Mouse (Mus musculus): Measurements from ENCODE around the gene Hoxd11.

The Hoxd11 gene

DNA sequence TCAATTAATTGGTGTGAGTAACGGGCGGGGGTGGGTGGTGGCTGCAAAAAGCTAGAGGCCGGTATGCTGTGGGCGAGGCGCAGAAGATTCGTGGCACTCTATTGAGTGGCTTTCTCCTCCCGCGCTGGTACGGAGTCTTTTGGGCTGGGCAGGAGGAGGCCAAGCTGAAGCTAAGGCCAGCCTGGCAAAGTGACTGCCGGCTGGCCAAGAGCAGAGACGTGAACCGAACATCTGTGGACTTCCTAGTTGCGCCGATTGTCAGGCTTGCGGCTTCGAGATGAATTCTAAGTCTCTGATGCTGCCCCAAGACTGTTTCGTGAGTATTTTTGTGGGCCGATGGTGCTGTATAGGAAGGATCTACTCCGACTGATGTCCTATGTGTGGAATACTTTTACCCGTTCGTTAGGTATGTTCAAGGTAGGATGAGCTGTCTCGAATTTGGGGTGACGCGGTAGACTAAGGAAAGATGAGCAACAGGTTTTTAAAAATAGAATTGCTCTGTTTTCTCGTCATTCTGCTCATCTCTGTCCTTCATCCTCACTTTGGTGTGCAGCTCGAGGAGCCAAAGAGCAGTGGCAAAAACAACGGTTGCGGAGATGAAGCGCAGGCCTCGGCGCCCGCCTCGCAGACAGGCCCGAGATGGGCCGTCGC, 12.0 kb upstream of the Hoxd11 start:
- DNase-seq, result no peak

DNA sequence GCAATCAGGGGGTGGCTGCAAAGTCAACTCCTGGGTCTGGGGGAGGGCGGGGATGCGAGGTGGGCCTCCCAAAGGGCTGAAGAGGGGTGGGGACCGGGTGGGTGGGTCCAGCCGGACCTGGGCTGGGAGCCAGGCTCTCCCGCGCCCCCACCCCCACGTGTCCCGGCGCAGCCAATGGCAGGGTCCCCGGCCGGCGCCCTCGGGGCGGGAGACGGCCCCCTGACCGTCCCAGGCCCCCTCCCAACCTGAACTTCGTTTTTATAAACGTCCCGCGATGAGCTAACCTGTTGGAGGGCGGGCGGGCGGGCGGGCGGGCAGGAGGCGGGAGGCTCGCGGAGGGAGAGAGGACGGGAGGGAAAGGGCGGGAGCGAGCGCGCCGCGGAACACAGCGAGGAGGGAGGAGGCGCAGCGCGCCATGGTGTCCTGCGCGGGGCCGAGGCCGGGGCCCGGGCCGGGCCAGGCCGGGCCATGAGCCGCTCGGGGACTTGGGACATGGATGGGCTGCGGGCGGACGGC, 11.5 kb upstream of the Hoxd11 start, which contains the start of gene Hoxd13:
Hoxd13 (plus strand) TSS at position 469 of the 516 bp plus-strand sequence.
- DNase-seq, result no peak

DNA sequence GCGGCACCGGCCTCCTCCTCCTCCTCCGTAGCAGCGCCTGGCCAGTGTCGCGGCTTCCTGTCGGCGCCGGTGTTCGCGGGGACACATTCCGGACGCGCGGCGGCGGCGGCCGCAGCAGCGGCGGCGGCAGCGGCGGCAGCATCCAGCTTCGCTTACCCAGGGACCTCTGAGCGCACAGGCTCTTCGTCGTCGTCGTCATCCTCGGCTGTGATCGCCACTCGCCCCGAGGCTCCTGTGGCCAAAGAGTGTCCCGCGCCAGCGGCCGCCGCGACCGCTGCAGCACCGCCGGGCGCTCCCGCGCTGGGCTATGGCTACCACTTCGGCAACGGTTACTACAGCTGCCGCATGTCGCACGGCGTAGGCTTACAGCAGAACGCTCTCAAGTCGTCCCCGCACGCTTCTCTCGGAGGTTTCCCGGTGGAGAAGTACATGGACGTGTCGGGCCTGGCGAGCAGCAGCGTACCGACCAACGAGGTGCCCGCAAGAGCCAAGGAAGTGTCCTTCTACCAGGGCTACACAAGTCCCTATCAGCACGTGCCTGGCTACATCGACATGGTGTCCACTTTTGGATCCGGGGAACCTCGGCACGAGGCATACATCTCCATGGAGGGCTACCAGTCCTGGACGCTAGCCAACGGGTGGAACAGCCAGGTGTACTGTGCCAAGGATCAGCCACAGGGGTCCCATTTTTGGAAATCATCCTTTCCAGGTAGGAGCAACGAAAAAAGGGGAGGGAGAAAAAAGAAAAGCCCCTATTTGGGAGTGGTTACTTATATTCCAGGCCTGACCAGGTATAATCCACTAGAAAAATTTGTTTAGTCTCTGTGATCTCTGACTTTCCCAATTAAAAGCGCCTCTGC, 10.8 kb upstream of the Hoxd11 start:
- DNase-seq, result no peak

DNA sequence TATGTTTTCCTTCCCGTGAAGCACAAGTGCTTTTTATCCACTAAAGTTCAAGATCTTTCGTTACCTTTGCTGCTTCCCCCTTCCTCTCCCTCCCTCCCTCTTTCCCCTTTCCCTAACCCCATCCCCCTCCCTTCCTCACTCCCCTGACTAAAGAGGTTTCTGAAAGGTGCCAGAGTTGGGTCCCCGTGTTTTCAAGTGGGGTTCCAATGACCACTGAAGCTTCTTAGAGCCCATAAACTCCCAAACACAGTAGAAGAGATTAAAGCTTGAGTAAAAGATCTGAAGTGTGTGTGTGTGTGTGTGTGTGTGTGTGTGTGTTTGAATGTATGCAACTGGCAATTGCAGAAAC, 10.2 kb upstream of the Hoxd11 start:
- no peak for DNase-seq

DNA sequence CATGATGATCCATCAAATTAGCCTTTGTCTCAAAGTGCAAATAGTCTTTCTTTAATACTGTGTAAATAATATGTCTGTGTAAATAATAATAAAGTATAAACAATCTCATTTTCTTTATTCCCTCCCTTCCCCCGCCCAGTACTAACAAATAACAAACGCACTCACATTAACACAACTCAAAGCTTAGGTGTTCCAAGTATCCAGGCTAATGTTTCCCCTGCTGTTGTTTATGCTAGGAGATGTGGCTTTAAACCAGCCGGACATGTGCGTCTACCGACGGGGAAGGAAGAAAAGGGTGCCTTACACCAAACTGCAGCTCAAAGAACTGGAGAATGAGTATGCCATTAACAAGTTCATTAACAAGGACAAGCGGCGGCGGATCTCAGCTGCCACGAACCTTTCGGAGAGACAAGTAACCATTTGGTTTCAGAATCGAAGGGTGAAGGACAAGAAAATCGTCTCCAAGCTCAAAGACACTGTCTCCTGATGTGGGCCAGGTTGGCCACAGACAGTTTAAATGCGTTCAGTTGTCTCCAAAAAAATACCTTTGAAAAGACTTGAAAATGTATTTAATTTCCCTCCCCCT, 9.6 kb upstream of the Hoxd11 start:
- no peak for DNase-seq

DNA sequence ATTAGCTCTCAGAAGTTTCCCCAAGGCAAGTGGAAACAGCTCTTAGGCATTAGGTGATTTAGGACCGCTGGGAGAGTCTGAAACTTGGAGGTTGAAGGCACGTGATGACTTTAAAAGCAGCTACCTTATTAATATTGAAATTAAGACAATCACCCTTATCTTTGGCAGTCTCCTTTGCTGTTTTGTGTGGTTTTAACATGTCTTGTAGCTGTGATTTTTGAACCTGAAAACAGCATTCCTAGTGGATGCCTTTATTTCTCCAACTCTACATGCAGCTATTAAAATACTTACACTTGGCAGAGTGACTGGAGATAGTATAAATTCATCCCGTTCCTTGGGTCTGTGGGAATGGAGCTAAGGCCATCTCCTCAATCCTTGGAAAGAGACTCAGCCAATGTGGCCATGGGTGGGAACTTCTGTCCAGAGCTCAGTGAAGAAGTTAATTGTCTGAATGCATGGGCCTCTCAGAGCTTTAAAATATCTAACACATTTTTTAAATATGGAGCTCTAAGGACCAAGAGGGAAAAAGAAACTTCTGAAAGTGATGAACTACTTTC, 8.6 kb upstream of the Hoxd11 start:
- no peak for DNase-seq

DNA sequence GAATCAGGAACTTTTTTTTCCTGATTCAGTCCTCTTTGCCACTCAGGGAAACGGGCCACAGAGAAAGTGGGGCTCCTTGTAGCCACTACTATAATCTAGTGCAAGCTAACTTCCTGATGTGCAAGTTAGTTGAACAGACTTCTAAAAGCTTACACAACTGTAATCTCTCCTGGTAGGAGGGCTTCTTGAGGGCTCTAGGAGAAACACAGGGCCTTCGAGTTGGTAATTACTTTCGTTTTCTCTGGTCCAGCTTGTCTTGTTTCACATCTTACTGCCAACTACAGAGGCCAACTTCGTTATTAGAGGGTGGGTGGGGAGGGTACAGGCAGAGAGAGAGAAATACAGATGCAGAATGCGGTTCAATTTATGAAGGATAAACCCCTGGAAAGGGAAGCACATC, 7.5 kb upstream of the Hoxd11 start:
- DNase-seq, result no peak

DNA sequence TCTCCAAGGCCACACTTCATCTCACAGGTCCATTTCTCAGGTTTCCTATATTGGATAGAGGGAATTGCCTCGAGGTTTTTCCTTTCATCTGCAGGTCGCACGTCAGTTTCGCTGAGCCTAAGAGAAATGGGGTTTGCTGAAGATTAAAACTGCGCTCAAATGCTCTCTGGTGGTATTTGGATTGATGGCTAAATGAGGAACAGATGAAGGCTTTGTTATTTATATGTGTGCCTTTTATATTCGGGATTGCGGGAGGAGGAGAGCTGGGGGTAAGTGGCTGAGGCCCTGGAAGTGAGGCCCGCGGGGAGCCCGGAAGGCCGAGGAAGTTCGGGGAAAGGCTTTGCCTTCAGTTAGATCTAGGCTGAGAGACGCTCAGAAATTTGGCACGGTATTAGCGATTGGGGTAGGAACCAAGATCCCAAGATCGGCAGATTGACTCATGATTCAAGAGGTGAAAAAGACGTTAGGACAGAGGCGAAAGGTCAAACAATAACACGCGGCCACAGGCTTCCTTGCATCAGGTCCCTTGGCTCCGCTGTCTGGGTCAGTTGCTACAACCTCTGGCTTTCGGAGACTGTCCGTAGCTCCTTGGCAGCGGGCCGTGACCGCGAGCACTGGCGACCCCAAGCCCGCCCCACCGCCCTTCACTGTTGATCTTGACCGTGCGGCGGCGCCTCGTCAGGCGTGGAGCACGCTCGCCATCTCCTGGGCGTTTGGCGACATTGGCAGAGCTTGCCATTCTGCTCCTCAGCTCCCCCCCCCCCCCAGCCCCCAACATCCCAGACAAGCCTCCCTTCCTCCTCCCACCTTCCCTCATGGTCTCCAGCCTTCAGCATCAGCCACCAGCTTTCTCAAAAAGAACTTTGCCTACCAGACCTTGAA, 6.6 kb upstream of the Hoxd11 start:
- DNase-seq, result no peak

DNA sequence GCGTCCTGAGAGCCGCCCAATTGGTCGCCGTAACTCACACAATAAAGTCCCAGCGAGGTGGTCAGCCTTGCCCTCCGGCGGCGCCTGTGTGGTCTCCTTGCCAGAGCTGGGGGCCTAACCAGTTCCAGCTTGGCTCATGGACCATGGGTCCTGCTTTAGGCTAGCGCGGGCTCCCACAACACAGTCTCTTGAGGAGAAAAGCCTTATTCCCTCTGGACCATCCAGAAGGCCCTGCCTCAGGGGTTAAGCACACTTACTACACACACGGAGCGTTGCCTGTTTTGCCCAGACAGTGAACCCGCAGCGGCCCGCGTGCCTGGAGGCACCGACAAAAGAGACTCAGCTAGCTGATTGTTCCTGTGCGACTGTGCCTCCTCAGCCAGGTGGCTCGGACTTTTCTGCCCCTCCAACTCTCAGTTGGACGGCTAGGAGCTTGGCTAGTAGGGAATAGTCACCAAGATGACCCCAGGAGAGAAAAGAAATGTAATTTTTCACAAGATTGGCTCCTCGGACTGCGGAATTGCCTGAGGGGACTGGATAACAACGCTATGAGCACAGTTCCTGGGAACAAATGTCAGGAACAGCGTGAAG, 5.4 kb upstream of the Hoxd11 start:
- no peak for DNase-seq

DNA sequence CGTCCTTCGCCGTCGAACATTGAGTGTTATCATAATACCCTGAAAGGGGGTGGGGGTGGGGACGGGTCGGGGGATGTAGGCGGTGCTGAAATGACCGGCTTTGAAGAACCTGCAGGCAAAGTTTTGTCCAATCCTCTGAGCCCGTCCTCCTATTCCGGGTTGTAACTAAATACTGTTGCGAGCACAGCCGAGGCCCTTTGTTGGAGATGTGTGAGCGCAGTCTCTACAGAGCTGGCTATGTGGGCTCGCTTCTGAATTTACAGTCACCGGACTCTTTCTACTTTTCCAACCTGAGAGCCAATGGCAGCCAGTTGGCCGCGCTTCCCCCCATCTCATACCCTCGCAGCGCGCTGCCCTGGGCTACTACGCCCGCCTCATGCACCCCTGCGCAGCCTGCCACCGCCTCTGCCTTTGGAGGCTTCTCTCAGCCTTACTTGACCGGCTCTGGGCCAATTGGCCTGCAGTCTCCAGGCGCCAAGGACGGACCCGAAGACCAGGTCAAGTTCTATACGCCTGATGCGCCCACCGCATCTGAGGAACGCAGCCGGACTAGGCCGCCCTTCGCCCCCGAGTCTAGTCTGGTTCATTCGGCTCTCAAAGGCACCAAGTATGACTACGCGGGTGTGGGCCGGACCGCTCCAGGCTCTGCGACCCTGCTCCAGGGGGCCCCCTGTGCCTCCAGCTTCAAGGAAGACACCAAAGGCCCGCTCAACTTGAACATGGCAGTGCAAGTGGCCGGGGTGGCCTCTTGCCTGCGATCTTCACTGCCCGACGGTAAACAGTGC, 4.3 kb upstream of the Hoxd11 start, which contains the start of gene Hoxd12:
Hoxd12 (plus strand) TSS at position 133 of the 785 bp plus-strand sequence.
- DNase-seq, result no peak

DNA sequence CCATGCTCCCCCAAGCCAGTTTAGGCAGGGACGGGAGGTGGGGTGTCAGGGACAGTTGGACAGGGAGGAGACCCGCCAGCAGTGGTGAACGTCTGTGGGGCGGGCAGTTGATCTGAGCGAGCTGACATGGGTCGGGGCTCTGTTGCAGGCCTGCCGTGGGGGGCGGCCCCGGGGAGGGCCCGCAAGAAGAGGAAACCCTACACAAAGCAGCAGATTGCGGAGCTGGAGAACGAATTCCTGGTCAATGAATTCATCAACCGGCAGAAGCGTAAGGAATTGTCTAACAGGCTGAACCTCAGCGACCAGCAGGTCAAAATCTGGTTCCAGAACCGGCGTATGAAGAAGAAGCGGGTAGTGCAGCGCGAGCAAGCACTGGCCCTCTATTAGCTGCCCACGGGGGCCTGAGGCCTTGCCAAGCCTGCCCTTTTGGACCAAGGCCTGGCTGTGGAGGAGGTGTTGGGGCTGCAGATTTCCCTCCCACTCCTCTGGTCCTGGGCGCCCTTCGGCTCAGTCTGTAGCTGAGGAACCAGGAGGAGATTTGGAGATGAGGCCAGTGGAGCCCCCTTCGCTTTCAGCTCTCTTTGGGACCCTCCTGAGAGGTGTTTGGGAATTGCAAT, 3.6 kb upstream of the Hoxd11 start:
- no peak for DNase-seq

DNA sequence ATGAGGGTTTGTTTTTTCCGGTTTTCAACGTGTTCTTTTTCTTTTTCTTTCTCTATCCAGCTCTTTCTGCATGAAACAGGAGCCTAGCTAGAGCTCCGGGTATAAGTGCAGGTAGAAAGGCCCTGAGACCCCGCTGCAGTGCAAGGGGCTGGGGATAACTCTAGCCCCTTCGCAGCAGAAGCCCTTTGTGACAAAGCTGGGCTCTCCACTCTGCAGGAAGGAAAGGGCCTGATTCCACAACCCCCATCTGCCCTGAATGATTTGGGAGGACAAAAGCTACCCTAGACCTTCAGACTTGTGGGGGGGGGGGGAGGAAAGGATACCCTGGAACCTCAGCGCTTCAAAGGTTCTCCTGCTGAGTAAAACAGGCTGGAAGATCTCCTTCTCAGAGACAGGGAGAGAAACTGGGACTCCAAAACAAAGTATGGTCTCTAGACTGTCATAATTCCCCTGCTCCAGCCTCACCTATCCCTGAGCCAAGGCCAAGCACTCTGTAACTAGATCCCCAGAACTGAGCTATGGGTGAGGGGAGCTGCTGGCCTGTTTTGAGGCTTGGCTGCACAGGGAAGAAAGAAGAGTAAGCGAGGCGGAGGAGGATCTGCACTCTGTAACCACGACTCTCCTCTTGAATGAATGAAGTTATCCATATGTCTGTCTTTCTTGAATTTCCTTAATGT, 2.8 kb upstream of the Hoxd11 start:
- DNase-seq, result no peak

DNA sequence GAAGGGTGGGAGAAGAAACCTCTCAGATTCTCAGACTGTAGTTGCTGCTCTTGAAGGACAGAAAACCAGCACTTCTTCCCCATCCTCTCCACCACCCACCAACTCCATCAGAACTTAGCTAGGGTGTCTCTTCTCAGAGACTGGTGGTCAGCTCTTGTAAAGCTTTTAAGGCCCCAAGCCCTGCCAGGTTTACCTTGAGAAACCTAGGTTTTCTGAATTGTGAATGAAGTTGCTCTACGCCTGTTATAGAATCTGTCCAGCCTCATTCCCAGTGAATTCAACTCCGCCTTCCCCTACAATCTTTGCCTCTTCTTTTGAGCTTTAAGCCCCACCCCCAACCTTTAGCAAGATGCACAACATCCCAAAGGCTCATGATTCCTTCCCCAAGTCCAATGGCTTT, 2.3 kb upstream of the Hoxd11 start:
- no peak for DNase-seq

DNA sequence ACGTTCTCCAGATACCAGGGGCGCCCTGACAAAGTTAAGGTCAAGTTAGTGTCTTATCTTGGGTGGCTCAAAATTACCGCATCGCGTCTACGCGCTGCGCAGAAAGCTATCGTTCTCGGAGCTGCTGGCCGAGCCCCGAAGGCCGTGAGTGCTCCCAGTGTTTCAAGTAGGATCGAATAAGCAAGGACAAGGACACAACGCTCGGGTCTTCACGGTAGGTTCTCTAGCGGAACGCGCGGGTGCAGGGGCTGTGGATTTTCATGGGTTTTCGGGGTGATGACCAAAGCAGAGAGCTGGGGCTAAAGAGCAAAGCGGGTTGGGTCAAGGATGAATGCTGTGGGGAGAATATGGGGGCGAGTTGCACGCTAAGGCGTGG, 227 bp downstream of the Hoxd11 start:
- DNase-seq, result no peak

DNA sequence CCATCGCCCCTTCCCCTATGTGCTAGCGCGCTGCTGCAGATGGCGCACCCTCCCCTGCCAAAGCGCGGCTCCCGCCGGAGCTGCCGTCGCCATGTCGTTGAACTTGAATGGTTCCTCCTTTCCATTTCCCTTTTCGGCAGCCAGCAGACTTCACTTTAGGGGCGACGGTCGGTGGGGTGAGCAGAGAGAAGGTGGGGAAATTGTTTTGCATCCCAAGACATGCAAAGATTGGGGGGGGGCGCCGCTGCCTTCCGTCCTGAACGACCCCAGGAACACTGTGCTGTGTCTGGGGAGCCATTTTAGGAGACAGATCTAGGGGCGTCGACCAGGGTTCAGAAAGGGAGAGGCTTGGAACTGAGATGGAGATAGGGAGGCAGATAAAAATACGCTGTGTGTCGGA, 623 bp downstream of the Hoxd11 start:
- no peak for DNase-seq

DNA sequence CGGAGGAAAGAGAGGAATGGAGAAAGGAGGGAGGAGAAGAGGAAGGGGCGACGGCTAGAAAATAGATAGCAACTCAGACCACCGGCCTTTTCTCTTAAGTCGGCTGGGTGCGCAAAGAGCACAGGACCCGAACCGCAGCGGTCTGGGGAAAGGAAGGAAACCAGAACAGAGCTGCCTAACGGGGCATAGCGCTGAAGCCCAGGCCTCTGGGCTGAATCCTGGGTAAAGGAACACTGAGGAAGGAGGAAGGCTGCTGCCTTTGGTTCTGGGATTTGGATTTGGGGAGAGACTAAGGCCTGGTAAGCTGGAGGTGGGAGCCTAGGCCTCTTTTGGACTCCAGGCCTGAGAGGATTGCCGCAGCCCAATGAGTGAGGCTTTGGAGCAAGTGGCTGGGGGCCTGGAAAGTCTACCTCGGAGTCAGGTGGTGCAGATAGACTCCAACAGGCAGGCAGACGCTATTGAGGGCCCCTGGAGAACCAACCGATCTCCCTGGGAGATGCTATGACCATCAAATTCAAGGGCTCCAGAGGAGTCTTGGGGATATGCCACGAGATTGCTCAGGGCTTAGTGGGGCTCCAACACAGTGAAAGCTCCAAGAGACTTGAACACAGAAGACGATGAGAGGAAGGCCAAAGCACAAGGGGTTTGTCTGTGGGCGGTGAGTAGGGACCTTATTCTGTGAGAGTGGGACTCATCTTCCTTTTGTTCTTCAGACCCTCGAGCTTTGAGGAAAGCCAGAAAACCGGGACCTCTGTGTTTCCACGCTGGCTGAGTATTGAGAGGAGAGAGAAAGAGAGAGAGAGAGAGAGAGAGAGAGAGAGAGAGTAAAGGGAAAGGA, 1.4 kb downstream of the Hoxd11 start:
- DNase-seq, result no peak

DNA sequence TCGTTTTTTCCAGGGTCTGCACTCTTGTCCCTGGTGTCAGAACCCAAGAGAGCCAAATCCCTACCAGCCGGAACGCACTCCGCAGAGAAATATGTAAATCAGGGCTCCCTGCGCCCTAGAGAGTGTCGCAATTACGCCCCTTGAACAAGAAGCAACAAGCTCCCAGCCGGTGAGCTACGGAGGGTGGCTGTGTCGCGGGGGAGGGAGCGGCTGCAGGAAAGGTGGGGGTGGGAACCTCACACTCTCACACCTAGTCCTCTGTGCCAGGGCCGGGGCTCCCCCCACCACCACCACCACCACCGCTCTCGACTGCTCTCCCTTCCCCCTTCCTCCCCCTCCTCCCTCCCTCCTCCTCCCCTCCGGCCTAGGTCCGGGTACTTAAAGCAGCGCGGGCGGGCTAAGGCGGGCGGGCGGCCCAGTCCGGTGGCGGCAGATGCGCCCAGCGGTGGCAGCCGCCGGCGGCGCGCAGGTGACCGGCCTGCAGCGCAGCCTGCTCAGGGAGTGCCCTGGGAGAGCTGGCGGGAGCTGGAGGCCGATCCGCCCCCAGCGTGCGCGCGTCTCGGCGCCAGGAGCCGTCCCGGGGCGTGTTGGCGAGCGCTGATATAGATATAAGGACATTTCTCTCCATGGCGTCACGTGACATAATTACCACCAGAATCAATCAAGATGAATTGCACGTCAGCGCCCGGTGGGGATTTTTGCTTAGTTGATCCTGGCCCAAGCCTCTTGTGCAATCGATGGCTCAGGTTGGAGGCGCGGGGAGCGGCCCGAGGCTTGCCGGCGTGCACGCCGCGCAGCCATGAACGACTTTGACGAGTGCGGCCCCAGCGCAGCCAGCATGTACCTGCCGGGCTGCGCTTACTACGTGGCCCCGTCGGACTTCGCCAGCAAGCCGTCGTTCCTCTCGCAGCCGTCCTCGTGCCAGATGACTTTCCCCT, 2.5 kb downstream of the Hoxd11 start:
- DNase-seq, result no peak

DNA sequence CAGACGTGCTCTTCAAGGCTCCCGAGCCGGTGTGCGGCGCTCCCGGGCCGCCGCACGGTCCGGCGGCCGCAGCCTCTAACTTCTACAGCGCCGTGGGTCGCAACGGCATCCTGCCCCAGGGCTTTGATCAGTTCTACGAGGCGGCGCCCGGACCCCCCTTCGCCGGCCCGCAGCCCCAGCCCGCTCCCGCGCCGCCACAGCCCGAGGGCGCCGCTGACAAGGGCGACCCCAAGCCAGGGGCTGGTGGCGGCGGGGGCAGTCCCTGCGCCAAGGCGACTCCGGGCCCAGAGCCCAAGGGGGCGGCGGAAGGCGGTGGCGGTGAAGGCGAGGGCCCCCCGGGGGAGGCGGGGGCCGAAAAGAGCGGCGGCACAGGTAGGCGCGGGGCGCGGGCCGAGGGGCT, 3.4 kb downstream of the Hoxd11 start:
- DNase-seq, result no peak
